Mouse (Mus musculus) hindbrain, embryonic 14.5 days (tissue): ENCODE results near the gene Daxx. TPM values are rescaled to one million over a fixed set of nuclear protein-coding genes. Genes with fewer than 3 reads are reported as not detected.
"Not testable (repeated sequence)": the region's sequence is repeated elsewhere in the genome, so short reads cannot be mapped to it uniquely, and the experiment has no call there.

Experiments used
- ATAC-seq: fragments of 200-750 bp; cut with Nextera tagmentation; 2 replicates; pipeline ENCODE4 v1.8.0; 2017; ENCODE audit warnings: moderate number of reproducible peaks, mild to moderate bottlenecking, moderate TSS enrichment, moderate library complexity; ENCODE audit not compliant: low FRiP score
- DNase-seq: peaks from one replicate; pipeline ENCODE4 v3.0.0-alpha.2; 2015; ENCODE audit warnings: low spot score
- H3K27ac ChIP-seq: fragments of 300-500 bp; sonication (generic); 2 replicates; pipeline ENCODE4 v1.5.1; 2014; ENCODE audit warnings: mild to moderate bottlenecking, moderate library complexity
- H3K27me3 ChIP-seq: fragments of 300-500 bp; sonication (generic); 2 replicates; pipeline ENCODE4 v1.6.1; 2014; ENCODE audit warnings: mild to moderate bottlenecking, low read length, mixed read lengths; ENCODE audit not compliant: control insufficient read depth, insufficient read depth
- H3K36me3 ChIP-seq: fragments of 300-500 bp; sonication (generic); replicated peaks from 2 replicates; pipeline ENCODE4 v1.6.1; 2014; ENCODE audit not compliant: control insufficient read depth, insufficient read depth
- H3K4me1 ChIP-seq: fragments of 300-500 bp; sonication (generic); replicated peaks from 2 replicates; pipeline ENCODE4 v1.6.1; 2014; ENCODE audit warnings: antibody characterized with exemption, low read length, mixed read lengths; ENCODE audit not compliant: control insufficient read depth, insufficient read depth
- H3K4me2 ChIP-seq: fragments of 300-500 bp; sonication (generic); replicated peaks from 2 replicates; pipeline ENCODE4 v1.6.1; 2014; ENCODE audit warnings: mild to moderate bottlenecking, moderate library complexity
- H3K4me3 ChIP-seq: fragments of 300-500 bp; sonication (generic); replicated peaks from 2 replicates; pipeline ENCODE4 v1.5.1; 2014; ENCODE audit warnings: mild to moderate bottlenecking, low read length
- H3K9ac ChIP-seq: fragments of 300-500 bp; sonication (generic); 2 replicates; pipeline ENCODE4 v1.6.1; 2014
- H3K9me3 ChIP-seq: fragments of 300-500 bp; sonication (generic); 2 replicates; pipeline ENCODE4 v1.6.1; 2016; ENCODE audit warnings: low read length; ENCODE audit not compliant: control insufficient read depth
- WGBS: fragments of 180-500 bp; shearing (Covaris S2); extraction: QIAGEN DNeasy Blood & Tissue Kit; methylation state at CpG from one replicate; pipeline ENCODE4 v1.1.7; 2014; 5-methylcytosine and 5-hydroxymethylcytosine counted together
- polyA plus RNA-seq: library from polyadenylated mRNA; unstranded; fragments of >200 nt; fragmentation: Nextera tagmentation; extraction: Ambion mirVana; gene quantifications from 2 replicates; pipeline ENCODE4 v1.2.1, GENCODE M21; 2014

Daxx gene
- polyA plus RNA-seq, 1 experiment from 2014 or later, result 39.2 TPM

DNA sequence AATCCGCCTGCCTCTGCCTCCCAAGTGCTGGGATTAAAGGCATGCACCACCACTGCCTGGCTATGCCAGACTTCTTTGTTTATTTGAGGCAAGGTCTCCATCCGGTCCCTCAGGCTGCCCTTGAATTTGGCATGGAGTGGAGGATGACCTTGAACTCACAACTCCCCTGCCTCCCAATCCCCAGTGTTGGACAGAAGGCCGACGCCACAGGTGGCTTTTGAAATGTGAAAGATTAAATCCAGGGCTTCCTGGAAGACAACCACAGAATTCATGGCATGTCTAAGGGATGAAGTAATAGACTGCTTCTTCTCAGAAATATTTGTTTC is 8.3 kb upstream of the Daxx start:
- H3K9ac ChIP-seq, result no peak overlapping the region
- no peak for ATAC-seq

DNA sequence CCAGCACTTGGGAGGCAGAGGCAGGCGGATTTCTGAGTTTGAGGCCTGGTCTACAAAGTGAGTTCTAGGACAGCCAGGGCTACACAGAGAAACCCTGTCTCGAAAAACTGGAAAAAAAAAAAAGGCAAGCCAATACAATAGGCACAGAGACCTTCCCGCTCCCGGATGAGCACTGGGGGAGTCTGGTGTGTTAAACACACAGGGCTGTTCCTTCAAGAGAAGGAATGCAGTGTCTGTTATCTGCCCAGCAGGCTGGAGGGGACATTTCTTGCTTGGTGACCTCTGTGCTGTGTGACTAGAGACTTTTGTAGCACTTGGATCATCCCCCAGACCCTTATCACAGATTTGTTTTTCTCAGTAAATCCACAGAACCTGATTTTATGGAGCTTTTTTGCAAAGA is 7.6 kb upstream of the Daxx start:
- no peak for ATAC-seq
- WGBS, result 73% methylated on average over 4 of the region's 4 CpGs
- H3K4me1 ChIP-seq, result no peaks in the 10 kb centered on the region

More for the DNA sequence above, 8.3 kb upstream of the Daxx start:
- H3K27me3 ChIP-seq, result no peaks in the 10 kb centered on the region
- no peak overlapping the region for H3K4me2 ChIP-seq
- H3K4me1 ChIP-seq, result no peaks in the 10 kb centered on the region
- WGBS, result 87% methylated on average over 4 of the region's 4 CpGs
- H3K36me3 ChIP-seq, result no peaks in the 10 kb centered on the region
- H3K4me3 ChIP-seq, result no peak overlapping the region
- no peaks in the 10 kb centered on the region for H3K9me3 ChIP-seq
- no peak overlapping the region for H3K27ac ChIP-seq
- no peak for DNase-seq

DNA sequence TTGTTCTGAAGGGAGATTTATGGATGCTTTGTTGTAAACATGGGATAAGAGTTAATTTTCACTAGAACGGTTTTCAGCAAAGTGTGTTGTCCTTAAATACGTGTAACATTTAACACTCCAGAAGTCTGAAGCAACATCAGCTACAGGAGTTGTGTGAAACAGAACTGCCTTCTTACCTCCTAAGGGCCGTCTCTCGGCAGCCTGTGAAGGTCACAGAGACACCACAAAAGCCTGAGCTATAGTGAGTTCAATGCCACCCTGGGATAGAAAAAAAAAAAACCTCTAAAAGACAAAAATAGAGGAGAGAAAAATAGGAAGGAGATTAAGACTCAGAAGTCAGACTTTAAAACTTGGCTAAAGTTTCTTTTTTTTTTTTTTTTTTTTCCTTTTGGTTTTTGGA is 7.1 kb upstream of the Daxx start:
- H3K36me3 ChIP-seq, result no peaks in the 10 kb centered on the region
- no peak overlapping the region for H3K27ac ChIP-seq
- H3K4me2 ChIP-seq, result no peak overlapping the region
- H3K4me3 ChIP-seq, result no peak overlapping the region
- 81% methylated on average over 4 of the region's 4 CpGs for WGBS
- no peaks in the 10 kb centered on the region for H3K9me3 ChIP-seq
- no peaks in the 10 kb centered on the region for H3K27me3 ChIP-seq
- no peak overlapping the region for H3K9ac ChIP-seq
- no peak for DNase-seq
- ATAC-seq, result no peak
- no peaks in the 10 kb centered on the region for H3K4me1 ChIP-seq

More for the DNA sequence above, 7.6 kb upstream of the Daxx start:
- Histone ChIP-seq H3K27ac (no peak overlapping the region), H3K9me3 (no peaks in the 10 kb centered on the region), H3K36me3 (no peaks in the 10 kb centered on the region), H3K4me2 (no peak overlapping the region), H3K27me3 (no peaks in the 10 kb centered on the region), H3K9ac (no peak overlapping the region), H3K4me3 (no peak overlapping the region)
- DNase-seq, result no peak

DNA sequence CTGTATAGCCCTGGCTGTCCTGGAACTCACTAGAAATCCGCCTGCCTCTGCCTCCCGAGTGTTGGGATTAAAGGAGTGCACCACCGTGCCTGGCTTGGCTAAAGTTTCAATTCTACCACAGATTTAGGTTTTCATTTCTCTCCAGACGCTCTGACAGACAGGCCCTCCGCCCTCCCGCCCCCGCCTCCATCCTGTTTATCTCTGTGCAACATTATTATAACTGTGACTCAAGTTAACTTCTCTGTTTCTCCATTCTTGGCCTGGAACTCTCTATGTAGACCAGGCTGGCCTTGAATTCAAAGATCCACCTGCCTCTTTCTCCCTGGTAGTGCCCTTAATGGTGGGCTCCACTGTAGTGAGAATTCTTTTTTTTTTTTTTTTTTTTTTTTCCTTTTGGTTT is 6.7 kb upstream of the Daxx start:
- H3K9me3 ChIP-seq, result no peaks in the 10 kb centered on the region
- H3K9ac ChIP-seq, result no peak overlapping the region
- no peak overlapping the region for H3K4me3 ChIP-seq
- H3K27me3 ChIP-seq, result no peaks in the 10 kb centered on the region
- H3K4me2 ChIP-seq, result no peak overlapping the region
- ATAC-seq, result no peak
- 84% methylated on average over 7 of the region's 7 CpGs for WGBS
- H3K27ac ChIP-seq, result no peak overlapping the region
- H3K4me1 ChIP-seq, result no peaks in the 10 kb centered on the region
- DNase-seq, result no peak
- H3K36me3 ChIP-seq, result no peaks in the 10 kb centered on the region

DNA sequence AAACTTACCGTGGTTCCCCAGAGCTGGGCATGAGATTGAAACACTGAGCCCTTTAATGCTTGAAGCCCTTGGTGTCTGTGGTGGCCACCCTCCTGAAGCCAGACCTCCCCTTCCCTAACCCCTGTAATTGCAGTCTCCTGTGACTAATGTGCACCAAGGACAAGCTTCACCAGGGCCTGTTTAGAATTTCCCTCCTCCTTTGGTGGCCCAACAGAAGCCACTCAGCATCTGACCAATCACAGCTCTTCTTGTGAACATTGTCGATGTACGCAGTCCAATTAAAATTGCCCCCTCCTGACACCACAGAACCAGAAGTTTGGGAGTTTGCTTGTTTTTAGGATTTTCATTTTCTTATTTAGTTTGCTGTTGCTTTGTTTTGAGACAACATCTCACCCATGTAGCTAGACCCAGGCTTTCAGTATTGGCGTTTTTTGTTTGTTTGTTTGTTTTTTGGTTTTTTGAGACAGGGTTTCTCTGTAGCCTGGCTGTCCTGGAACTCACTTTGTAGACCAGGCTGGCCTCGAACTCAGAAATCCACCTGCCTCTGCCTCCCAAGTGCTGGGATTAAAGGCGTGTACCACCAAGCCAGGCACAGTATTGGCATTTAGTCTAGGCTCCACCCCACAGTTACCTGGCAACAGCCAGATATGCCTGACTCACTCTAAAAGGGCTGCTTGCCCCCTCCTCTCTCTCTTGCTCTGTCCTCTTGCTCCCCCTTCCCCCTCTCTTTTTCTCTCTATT is 5.1 kb upstream of the Daxx start:
- ATAC-seq, H3K4me3 ChIP-seq, H3K9me3 ChIP-seq, DNase-seq, H3K27me3 ChIP-seq, H3K27ac ChIP-seq, H3K36me3 ChIP-seq, H3K4me1 ChIP-seq, H3K9ac ChIP-seq, H3K4me2 ChIP-seq: not testable (repeated sequence)
- WGBS, result 73% methylated on average over 6 of the region's 6 CpGs

DNA sequence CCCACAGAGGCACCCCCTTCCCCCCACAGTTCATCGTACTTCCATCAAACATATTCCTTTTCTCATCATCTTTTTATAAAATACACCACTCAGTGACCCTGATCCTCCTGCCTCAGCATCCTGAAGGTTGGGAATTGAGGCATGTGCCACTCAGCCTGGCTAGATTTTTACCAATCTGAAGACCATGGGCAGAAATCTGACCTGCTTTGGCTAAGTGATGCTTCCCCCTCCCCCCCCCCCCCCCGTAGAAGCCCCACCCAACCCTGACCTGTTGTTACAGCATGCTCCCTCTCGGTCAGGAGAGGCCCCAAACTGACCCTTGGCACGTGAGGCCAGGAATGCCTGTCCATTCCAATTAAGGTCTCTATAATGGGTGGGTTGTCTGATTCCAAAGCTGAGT is 4.4 kb upstream of the Daxx start, which contains the start of gene Platr17:
Platr17 (plus strand) TSS at position 301 of the 400 bp plus-strand sequence.
- not testable (repeated sequence) for DNase-seq, H3K4me3 ChIP-seq, ATAC-seq, H3K36me3 ChIP-seq, H3K4me2 ChIP-seq, H3K9ac ChIP-seq, H3K27ac ChIP-seq, H3K9me3 ChIP-seq, H3K27me3 ChIP-seq, H3K4me1 ChIP-seq
- WGBS, result 17% methylated on average over 3 of the region's 4 CpGs

DNA sequence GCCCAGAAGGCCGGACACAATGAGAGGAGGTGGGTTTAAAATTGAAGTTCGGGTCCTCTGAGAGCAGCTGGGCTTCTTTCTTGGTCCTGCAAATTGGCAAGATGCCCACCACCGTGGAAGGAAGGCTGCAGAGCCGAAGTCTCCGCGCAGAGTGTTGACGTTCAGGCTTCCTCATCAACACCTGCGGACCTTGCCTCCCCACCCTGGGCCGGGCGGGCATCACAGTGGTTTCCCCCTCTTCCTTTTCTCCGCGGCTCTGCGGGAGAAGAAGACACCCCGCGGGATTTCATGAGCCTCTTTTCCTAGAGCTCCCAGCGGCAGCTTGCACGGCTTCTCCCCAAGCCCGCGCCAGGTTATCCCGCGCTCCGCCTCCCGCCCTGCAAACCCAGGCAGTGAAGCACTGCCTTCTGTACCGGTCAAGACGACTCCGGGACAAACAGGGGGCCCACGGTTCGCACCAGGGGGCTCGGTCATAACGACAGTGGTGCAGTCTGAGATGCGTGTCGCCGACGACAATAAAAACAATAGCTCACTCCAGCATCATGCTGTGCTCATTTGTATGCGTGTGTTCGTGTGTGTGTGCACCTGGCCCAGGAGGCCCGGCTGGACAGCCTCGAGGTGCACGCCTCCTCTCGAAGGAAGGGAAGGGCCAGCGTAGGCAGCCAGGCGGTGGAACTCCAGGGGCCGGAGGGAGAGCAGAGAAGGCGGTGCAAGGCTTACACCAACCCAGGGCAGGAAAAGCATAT is 710 bp upstream of the Daxx start:
- Histone ChIP-seq H3K27ac (peak overlapping the region; percentile 89), H3K9me3 (no peaks in the 10 kb centered on the region), H3K4me1 (peaks cover 8% of the 10 kb centered on the region), H3K27me3 (no peaks in the 10 kb centered on the region), H3K36me3 (peaks cover 27% of the 10 kb centered on the region), H3K4me3 (peak overlapping the region; percentile 86), H3K4me2 (peak overlapping the region; percentile 98), H3K9ac (peak overlapping the region; percentile 70)
- peak; percentile 59; the same call in 1 of the 2 replicates for ATAC-seq
- DNase-seq, result peak; percentile 52
- WGBS, result under 1% methylated on average over 42 of the region's 44 CpGs

DNA sequence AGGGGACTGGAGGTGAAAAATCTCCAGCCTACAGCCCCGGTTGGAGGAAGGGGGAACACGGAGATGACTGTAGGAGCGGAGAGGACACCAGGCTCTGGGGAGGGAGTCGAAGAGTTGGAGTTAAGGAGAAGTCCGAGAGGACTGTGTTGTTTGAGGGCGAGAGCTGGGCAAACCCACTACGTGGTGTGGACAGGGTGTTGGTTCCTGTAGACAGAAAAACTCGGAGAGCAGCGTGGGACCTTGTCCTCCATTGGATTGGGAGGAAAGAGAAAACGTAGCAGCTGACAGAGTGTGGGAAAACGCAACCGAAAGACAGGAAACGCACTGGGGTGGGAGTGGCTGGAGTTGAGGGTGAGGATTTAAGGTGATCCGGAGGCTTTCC is 646 bp downstream of the Daxx start:
- H3K9ac ChIP-seq, result peak overlapping the region; percentile 95
- H3K4me3 ChIP-seq, result peak overlapping the region; percentile 86
- peaks cover 38% of the 10 kb centered on the region for H3K36me3 ChIP-seq
- DNase-seq, result no peak
- H3K27me3 ChIP-seq, result no peaks in the 10 kb centered on the region
- ATAC-seq, result no peak
- peak overlapping the region; percentile 98 for H3K4me2 ChIP-seq
- no peaks in the 10 kb centered on the region for H3K9me3 ChIP-seq
- H3K27ac ChIP-seq, result peak overlapping the region; percentile 88
- H3K4me1 ChIP-seq, result peaks cover 8% of the 10 kb centered on the region
- WGBS, result 2% methylated on average over 14 of the region's 14 CpGs

DNA sequence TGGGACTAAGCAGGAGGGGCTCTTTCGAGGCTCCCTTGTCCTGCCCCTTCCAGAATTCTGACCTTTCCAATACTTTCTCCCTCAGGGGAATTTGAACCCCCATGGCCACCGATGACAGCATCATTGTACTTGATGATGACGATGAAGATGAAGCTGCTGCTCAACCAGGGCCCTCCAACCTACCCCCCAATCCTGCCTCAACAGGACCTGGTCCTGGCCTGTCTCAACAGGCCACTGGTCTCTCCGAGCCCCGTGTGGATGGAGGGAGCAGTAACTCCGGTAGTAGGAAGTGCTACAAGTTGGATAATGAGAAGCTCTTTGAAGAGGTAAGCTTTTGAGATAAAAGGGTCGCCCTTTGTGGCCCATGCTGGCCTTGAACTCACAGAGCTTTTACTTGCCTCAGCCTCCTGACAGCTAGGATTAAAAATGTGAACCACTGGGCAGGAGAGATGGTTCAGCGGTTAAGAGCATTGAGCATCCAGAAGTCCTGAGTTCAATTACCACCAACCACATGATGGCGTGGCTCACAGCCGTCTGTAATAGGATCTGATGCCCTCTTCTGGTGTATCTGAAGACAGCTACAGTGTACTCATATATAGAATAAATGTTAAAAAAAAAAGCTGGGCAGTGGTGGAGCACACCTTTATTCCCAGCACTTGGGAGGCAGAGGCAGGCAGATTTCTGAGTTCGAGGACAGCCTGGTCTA is 1.3 kb downstream of the Daxx start:
- no peak for ATAC-seq

More for the DNA sequence above, 1.3 kb downstream of the Daxx start:
- Histone ChIP-seq H3K9ac (peak overlapping the region; percentile 95), H3K27ac (peak overlapping the region; percentile 88; the same call in 1 of the 2 replicates), H3K27me3 (no peaks in the 10 kb centered on the region), H3K4me1 (peaks cover 8% of the 10 kb centered on the region), H3K4me3 (peak overlapping the region; percentile 86), H3K4me2 (peak overlapping the region; percentile 98), H3K9me3 (no peaks in the 10 kb centered on the region), H3K36me3 (peaks cover 38% of the 10 kb centered on the region)
- no peak for DNase-seq
- 58% methylated on average over 11 of the region's 11 CpGs for WGBS
